In the genomic region with DNA sequence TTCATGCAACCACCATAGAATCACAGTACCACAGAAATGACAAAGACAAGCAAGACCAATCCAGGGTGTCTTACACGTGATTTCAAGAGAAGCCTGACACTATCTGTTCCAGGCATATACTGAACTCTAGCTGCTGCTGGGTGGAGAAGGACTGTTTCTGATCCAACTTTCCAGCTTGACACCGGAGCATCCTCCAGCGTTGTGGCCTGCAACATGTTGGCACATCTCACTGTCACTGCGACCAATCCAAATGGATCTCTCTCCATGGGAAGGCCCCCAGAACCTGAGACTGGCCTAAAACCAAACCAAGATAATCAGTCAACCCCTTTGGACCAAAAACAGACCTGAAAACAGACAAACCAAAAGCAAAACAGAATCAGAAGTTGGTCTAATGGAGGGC, we compare ENCODE assay signal across 12 mouse cellular contexts.
"Had no signal": no experiment of that assay in that cellular context is flagged by ENCODE, and none has a peak within 500 bp of the region (broad histone marks: within the 10 kb centered on the region; RNA-seq: fewer than 3 reads in every experiment).

No protein-coding gene starts in this region.

- DNase-seq: kidney, postnatal 10 days; kidney, postnatal 36 days; left cerebral cortex, postnatal 4 days; liver, postnatal 0 days; lung, postnatal 10 days; lung, postnatal 36 days; right cerebral cortex, adult 18-20 months; right cerebral cortex, postnatal 14 days; right cerebral cortex, postnatal 4 days; thymus, adult 2 months; thymus, postnatal 14 days; thymus, postnatal 4 days had no signal
